ENCODE assay signal across 12 mouse cellular contexts in genomic region chr8:30511358-30511757, GRCm38 (mm10).
"Had no signal": no experiment of that assay in that cellular context is flagged by ENCODE, and none has a peak within 500 bp of the region (broad histone marks: within the 10 kb centered on the region; RNA-seq: fewer than 3 reads in every experiment).

No protein-coding gene starts in this region.

- H3K9ac ChIP-seq: kidney, embryonic 15.5 days; limb, embryonic 15.5 days; liver, embryonic 12.5 days; lung, embryonic 14.5 days; neural tube, embryonic 12.5 days; stomach, embryonic 15.5 days had no signal

- DNase-seq: kidney, postnatal 14 days; lung, embryonic 14.5 days; lung, postnatal 10 days; lung, postnatal 4 days; midbrain, embryonic 14.5 days; thymus, postnatal 4 days had no signal

- H3K27ac ChIP-seq: kidney, embryonic 15.5 days; limb, embryonic 15.5 days; liver, embryonic 12.5 days; midbrain, embryonic 10.5 days; neural tube, embryonic 12.5 days; stomach, embryonic 15.5 days had no signal

- H3K4me1 ChIP-seq: kidney, embryonic 15.5 days; limb, embryonic 15.5 days; liver, embryonic 12.5 days; midbrain, embryonic 10.5 days; neural tube, embryonic 12.5 days; stomach, embryonic 15.5 days had no signal

- ATAC-seq: liver, embryonic 12.5 days had no signal

- H3K27me3 ChIP-seq: kidney, embryonic 15.5 days; limb, embryonic 15.5 days; liver, embryonic 12.5 days; neural tube, embryonic 12.5 days; stomach, embryonic 15.5 days had no signal

- H3K9me3 ChIP-seq: kidney, embryonic 15.5 days; limb, embryonic 15.5 days; liver, embryonic 12.5 days; midbrain, embryonic 10.5 days; neural tube, embryonic 12.5 days; stomach, embryonic 15.5 days had no signal

- H3K36me3 ChIP-seq: kidney, embryonic 15.5 days; limb, embryonic 15.5 days; liver, embryonic 12.5 days; midbrain, embryonic 10.5 days; neural tube, embryonic 12.5 days; stomach, embryonic 15.5 days had no signal

- H3K4me2 ChIP-seq: kidney, embryonic 15.5 days; limb, embryonic 15.5 days; liver, embryonic 12.5 days; lung, embryonic 14.5 days; neural tube, embryonic 12.5 days; stomach, embryonic 15.5 days had no signal

- H3K4me3 ChIP-seq: kidney, embryonic 15.5 days; limb, embryonic 15.5 days; liver, embryonic 12.5 days; midbrain, embryonic 10.5 days; neural tube, embryonic 12.5 days; stomach, embryonic 15.5 days had no signal
